Mouse (Mus musculus) testis, adult 2 months (tissue): ENCODE data around the gene Flywch2.

Source experiments
- CTCF ChIP-seq: fragments of 200-500 bp; IDR thresholded peaks from 2 replicates; pipeline ENCODE4 v1.5.1; 2012; ENCODE audit warnings: low read depth, mild to moderate bottlenecking, inconsistent platforms, low read length, moderate library complexity; ENCODE audit not compliant: control insufficient read depth, insufficient read depth, insufficient replicate concordance
- POLR2A ChIP-seq: fragments of 200-500 bp; IDR thresholded peaks from 2 replicates; pipeline ENCODE4 v1.6.1; 2012; ENCODE audit warnings: low read depth, mild to moderate bottlenecking, inconsistent platforms, low read length, moderate library complexity; ENCODE audit not compliant: control insufficient read depth

DNA sequence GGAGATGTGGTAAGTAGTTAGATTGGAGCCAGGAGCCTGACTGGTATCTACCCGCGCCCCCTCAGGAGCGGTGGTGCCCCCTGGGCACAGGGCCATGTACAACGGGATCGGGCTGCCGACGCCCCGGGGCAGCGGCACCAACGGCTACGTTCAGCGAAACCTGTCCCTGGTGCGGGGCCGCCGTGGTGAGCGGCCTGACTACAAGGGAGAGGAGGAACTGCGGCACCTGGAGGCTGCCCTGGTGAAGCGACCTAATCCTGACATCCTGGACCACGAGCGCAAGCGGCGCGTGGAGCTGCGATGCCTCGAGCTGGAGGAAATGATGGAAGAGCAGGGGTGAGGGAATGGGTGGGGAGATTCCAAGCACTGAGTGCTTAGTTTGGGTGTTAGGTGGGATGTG, 21.0 kb upstream of the Flywch2 start:
- no peak for TF ChIP-seq POLR2A
- peak; percentile 2; the same call in 1 of the 2 replicates for TF ChIP-seq CTCF
